Mouse (Mus musculus) neural tube, embryonic 15.5 days (tissue): ENCODE measurements around the gene Usp10. TPM values are rescaled to one million over a fixed set of nuclear protein-coding genes. Genes with fewer than 3 reads are reported as not detected.

Experiments
- ATAC-seq: fragments of 200-750 bp; cut with Nextera tagmentation; 2 replicates; pipeline ENCODE4 v1.8.0; 2017; ENCODE audit warnings: mild to moderate bottlenecking, moderate TSS enrichment, moderate library complexity; ENCODE audit not compliant: low FRiP score
- H3K27ac ChIP-seq: fragments of 300-500 bp; sonication (generic); replicated peaks from 2 replicates; pipeline ENCODE4 v1.5.1; 2015; ENCODE audit warnings: mild to moderate bottlenecking, inconsistent platforms
- H3K27me3 ChIP-seq: fragments of 300-500 bp; sonication (generic); replicated peaks from 2 replicates; pipeline ENCODE4 v1.6.1; 2015; ENCODE audit warnings: inconsistent platforms
- H3K36me3 ChIP-seq: fragments of 300-500 bp; sonication (generic); 2 replicates; pipeline ENCODE4 v1.6.1; 2015; ENCODE audit warnings: inconsistent platforms
- H3K4me1 ChIP-seq: fragments of 300-500 bp; sonication (generic); 2 replicates; pipeline ENCODE4 v1.6.1; 2015; ENCODE audit warnings: inconsistent platforms
- H3K4me2 ChIP-seq: fragments of 300-500 bp; sonication (generic); 2 replicates; pipeline ENCODE4 v1.6.1; 2015; ENCODE audit warnings: inconsistent platforms, mild to moderate bottlenecking, moderate library complexity
- H3K4me3 ChIP-seq: fragments of 300-500 bp; sonication (generic); replicated peaks from 2 replicates; pipeline ENCODE4 v1.5.1; 2015; ENCODE audit warnings: mild to moderate bottlenecking, inconsistent platforms
- H3K9ac ChIP-seq: fragments of 300-500 bp; sonication (generic); replicated peaks from 2 replicates; pipeline ENCODE4 v1.6.1; 2015; ENCODE audit warnings: mild to moderate bottlenecking, inconsistent platforms
- H3K9me3 ChIP-seq: fragments of 300-500 bp; sonication (generic); replicated peaks from 2 replicates; pipeline ENCODE4 v1.6.1; 2016; ENCODE audit warnings: inconsistent platforms
- WGBS: fragments of 180-500 bp; shearing (Covaris S2); methylation state at CpG from one replicate; pipeline ENCODE4 v1.1.7; 2015; ENCODE audit warnings: mixed read lengths; 5-methylcytosine and 5-hydroxymethylcytosine counted together
- polyA plus RNA-seq: library from polyadenylated mRNA; unstranded; fragments of >200 nt; fragmentation: Nextera tagmentation; extraction: Ambion mirVana; gene quantifications from 2 replicates; pipeline ENCODE4 v1.2.1, GENCODE M21; 2015

Gene Usp10
- polyA plus RNA-seq: 121 and 127 TPM in 2 replicates

- peak; percentile 26; the same call in 1 of the 2 replicates for ATAC-seq
- WGBS: 21% methylated on average over 13 of the region's 13 CpGs
- H3K27ac ChIP-seq: peak within 1 kb of the TSS; percentile 97
These were observed at the start of gene Usp10 for GRCm38 (mm10) chr8:119909944-119910546. Usp10 (plus strand) TSS chr8:119910360.

GRCm38 (mm10) chr8:119861706-119862389 lies 48.3 kb upstream of the Usp10 start, which contains the start of gene Klhl36:
Klhl36 (plus strand) TSS chr8:119862266.
- Histone ChIP-seq H3K9ac (peak within 1 kb of the TSS; percentile 78), H3K27me3 (no peaks in the 10 kb centered on the region), H3K4me3 (peak within 1 kb of the TSS; percentile 76), H3K27ac (peak within 1 kb of the TSS; percentile 70), H3K4me1 (peaks cover 18% of the 10 kb centered on the region), H3K36me3 (peaks cover 4% of the 10 kb centered on the region; the same call in 1 of the 2 replicates), H3K9me3 (no peaks in the 10 kb centered on the region), H3K4me2 (peak within 1 kb of the TSS; percentile 70)
- under 1% methylated on average over 35 of the region's 35 CpGs for WGBS
- ATAC-seq: peak; percentile 97

More at GRCm38 (mm10) chr8:119909944-119910546, at the start of gene Usp10:
- Histone ChIP-seq H3K4me3 (peak within 1 kb of the TSS; percentile 81), H3K9me3 (no peaks in the 10 kb centered on the region), H3K4me2 (peak within 1 kb of the TSS; percentile 67), H3K27me3 (no peaks in the 10 kb centered on the region), H3K4me1 (peaks cover 43% of the 10 kb centered on the region), H3K36me3 (no peaks in the 10 kb centered on the region), H3K9ac (peak within 1 kb of the TSS; percentile 88)

GRCm38 (mm10) chr8:119862390-119862734 lies 47.8 kb upstream of the Usp10 start:
- no peaks in the 10 kb centered on the region for H3K27me3 ChIP-seq
- peaks cover 18% of the 10 kb centered on the region for H3K4me1 ChIP-seq
- H3K9me3 ChIP-seq: no peaks in the 10 kb centered on the region
- peak overlapping the region; percentile 76 for H3K4me3 ChIP-seq
- peak overlapping the region; percentile 78 for H3K9ac ChIP-seq
- H3K4me2 ChIP-seq: peak overlapping the region; percentile 70
- under 1% methylated on average over 17 of the region's 19 CpGs for WGBS
- no peak for ATAC-seq
- H3K36me3 ChIP-seq: peaks cover 4% of the 10 kb centered on the region; the same call in 1 of the 2 replicates
- peak overlapping the region; percentile 70 for H3K27ac ChIP-seq

- peak overlapping the region; percentile 76 for H3K4me3 ChIP-seq
- ATAC-seq: no peak; the same call in 1 of the 2 replicates
- WGBS: 8% methylated on average over 6 of the region's 6 CpGs
- no peaks in the 10 kb centered on the region for H3K9me3 ChIP-seq
- H3K4me1 ChIP-seq: peaks cover 18% of the 10 kb centered on the region
- H3K4me2 ChIP-seq: peak overlapping the region; percentile 70
- peak overlapping the region; percentile 78 for H3K9ac ChIP-seq
- H3K27ac ChIP-seq: 0 out of 2 replicates have a peak overlapping the region, but pooled peaks have one; percentile 70
- no peaks in the 10 kb centered on the region for H3K27me3 ChIP-seq
- H3K36me3 ChIP-seq: peaks cover 4% of the 10 kb centered on the region; the same call in 1 of the 2 replicates
These were observed 47.4 kb upstream of the Usp10 start for GRCm38 (mm10) chr8:119862749-119863148.

GRCm38 (mm10) chr8:119869616-119870015 lies 40.5 kb upstream of the Usp10 start:
- H3K27ac ChIP-seq: no peak overlapping the region
- H3K36me3 ChIP-seq: peaks cover 52% of the 10 kb centered on the region
- H3K9ac ChIP-seq: no peak overlapping the region
- peaks cover 6% of the 10 kb centered on the region for H3K9me3 ChIP-seq
- H3K27me3 ChIP-seq: no peaks in the 10 kb centered on the region
- no peak overlapping the region for H3K4me2 ChIP-seq
- no peaks in the 10 kb centered on the region for H3K4me1 ChIP-seq
- no peak overlapping the region for H3K4me3 ChIP-seq
- 84% methylated on average over 20 of the region's 20 CpGs for WGBS
- no peak for ATAC-seq

GRCm38 (mm10) chr8:119873181-119873580 lies 37.0 kb upstream of the Usp10 start:
- ATAC-seq: no peak
- 96% methylated on average over 1 of the region's 1 CpGs for WGBS
- H3K36me3 ChIP-seq: peaks cover 67% of the 10 kb centered on the region

GRCm38 (mm10) chr8:119881301-119881700 lies 28.9 kb upstream of the Usp10 start:
- H3K27ac ChIP-seq: no peak overlapping the region
- H3K4me1 ChIP-seq: no peaks in the 10 kb centered on the region
- H3K4me2 ChIP-seq: no peak overlapping the region
- WGBS: 72% methylated on average over 6 of the region's 6 CpGs
- H3K9ac ChIP-seq: no peak overlapping the region
- no peaks in the 10 kb centered on the region for H3K27me3 ChIP-seq
- H3K36me3 ChIP-seq: peaks cover 17% of the 10 kb centered on the region
- no peak for ATAC-seq
- no peak overlapping the region for H3K4me3 ChIP-seq
- no peaks in the 10 kb centered on the region for H3K9me3 ChIP-seq

More at GRCm38 (mm10) chr8:119873181-119873580, 37.0 kb upstream of the Usp10 start:
- Histone ChIP-seq H3K4me3 (no peak overlapping the region), H3K4me1 (no peaks in the 10 kb centered on the region), H3K4me2 (no peak overlapping the region), H3K27ac (no peak overlapping the region), H3K9me3 (peaks cover 6% of the 10 kb centered on the region), H3K9ac (no peak overlapping the region), H3K27me3 (no peaks in the 10 kb centered on the region)

GRCm38 (mm10) chr8:119881917-119882316 lies 28.2 kb upstream of the Usp10 start:
- peaks cover 11% of the 10 kb centered on the region for H3K36me3 ChIP-seq
- no peak overlapping the region for H3K9ac ChIP-seq
- no peak overlapping the region for H3K4me2 ChIP-seq
- no peak overlapping the region for H3K27ac ChIP-seq
- 77% methylated on average over 8 of the region's 8 CpGs for WGBS
- no peaks in the 10 kb centered on the region for H3K9me3 ChIP-seq
- H3K4me1 ChIP-seq: no peaks in the 10 kb centered on the region
- no peak overlapping the region for H3K4me3 ChIP-seq
- ATAC-seq: no peak
- H3K27me3 ChIP-seq: no peaks in the 10 kb centered on the region

GRCm38 (mm10) chr8:119883281-119883680 lies 26.9 kb upstream of the Usp10 start:
- Histone ChIP-seq H3K27me3 (no peaks in the 10 kb centered on the region), H3K4me3 (no peak overlapping the region), H3K36me3 (peaks cover 4% of the 10 kb centered on the region; the same call in 1 of the 2 replicates), H3K9ac (no peak overlapping the region), H3K27ac (no peak overlapping the region), H3K4me1 (no peaks in the 10 kb centered on the region), H3K4me2 (no peak overlapping the region), H3K9me3 (no peaks in the 10 kb centered on the region)
- ATAC-seq: no peak
- WGBS: 94% methylated on average over 7 of the region's 7 CpGs

GRCm38 (mm10) chr8:119885612-119886011 lies 24.5 kb upstream of the Usp10 start:
- Histone ChIP-seq H3K9ac (no peak overlapping the region), H3K4me1 (no peaks in the 10 kb centered on the region), H3K36me3 (no peaks in the 10 kb centered on the region), H3K27me3 (no peaks in the 10 kb centered on the region), H3K4me3 (no peak overlapping the region), H3K27ac (no peak overlapping the region), H3K4me2 (no peak overlapping the region), H3K9me3 (no peaks in the 10 kb centered on the region)
- 35% methylated on average over 3 of the region's 3 CpGs for WGBS
- ATAC-seq: no peak

GRCm38 (mm10) chr8:119887130-119887529 lies 23.0 kb upstream of the Usp10 start:
- H3K4me1 ChIP-seq: no peaks in the 10 kb centered on the region
- no peak overlapping the region for H3K4me3 ChIP-seq
- no peak for ATAC-seq
- H3K36me3 ChIP-seq: no peaks in the 10 kb centered on the region
- H3K27ac ChIP-seq: no peak overlapping the region
- WGBS: 86% methylated on average over 3 of the region's 3 CpGs
- no peaks in the 10 kb centered on the region for H3K27me3 ChIP-seq
- no peak overlapping the region for H3K4me2 ChIP-seq
- H3K9ac ChIP-seq: no peak overlapping the region
- no peaks in the 10 kb centered on the region for H3K9me3 ChIP-seq

- Histone ChIP-seq H3K4me3 (no peak overlapping the region), H3K27me3 (no peaks in the 10 kb centered on the region), H3K9me3 (no peaks in the 10 kb centered on the region), H3K4me1 (no peaks in the 10 kb centered on the region), H3K27ac (no peak overlapping the region), H3K36me3 (no peaks in the 10 kb centered on the region), H3K9ac (no peak overlapping the region), H3K4me2 (no peak overlapping the region)
- 50% methylated on average over 4 of the region's 4 CpGs for WGBS
- no peak for ATAC-seq
These were observed 22.1 kb upstream of the Usp10 start for GRCm38 (mm10) chr8:119888012-119888411.
